Mouse (Mus musculus) spleen, postnatal 10 days (tissue): ENCODE measurements around the gene Cplane1.
"Not testable (repeated sequence)": the region's sequence is repeated elsewhere in the genome, so short reads cannot be mapped to it uniquely, and the experiment has no call there.

Experiments
- DNase-seq, 2 experiments: peaks; one replicate each; pipeline ENCODE4 v3.0.0; 2021 to 2022; ENCODE audit warnings: low spot score in 2 of 2

The Cplane1 gene

GRCm38 (mm10) chr15:8168591-8169265 is at the start of gene Cplane1:
Gene Cplane1, plus strand, starts transcription at chr15:8169106.
- peak; percentile 92 to 95 for DNase-seq

GRCm38 (mm10) chr15:8129281-8129680 is 39.6 kb upstream of the Cplane1 start:
- DNase-seq, result no peak

- DNase-seq, result no peak
Observed at GRCm38 (mm10) chr15:8131268-8131667, 37.6 kb upstream of the Cplane1 start.

DNA sequence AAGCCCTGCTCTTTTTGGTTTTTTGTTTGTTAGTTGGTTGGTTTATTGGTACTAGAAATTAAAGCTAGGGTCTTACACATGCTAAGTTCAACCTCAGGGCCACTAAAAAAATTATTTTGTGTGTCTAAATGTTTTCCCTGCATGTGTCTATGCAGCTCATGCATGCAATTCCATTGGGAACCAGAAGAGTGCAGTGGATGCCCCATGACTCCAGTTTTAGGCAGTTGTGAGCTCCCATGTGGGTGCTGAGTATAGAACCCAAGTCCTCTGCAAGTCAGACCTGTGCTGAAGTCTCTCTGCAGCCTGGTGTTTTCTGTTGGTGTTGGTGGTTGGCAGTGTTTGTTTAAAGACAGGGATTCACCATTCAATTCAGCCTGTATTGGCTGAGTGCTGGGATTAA is 37.1 kb upstream of the Cplane1 start:
- DNase-seq, result no peak

GRCm38 (mm10) chr15:8135606-8136005 is 33.3 kb upstream of the Cplane1 start:
- no peak for DNase-seq

- DNase-seq, result no peak
Observed at GRCm38 (mm10) chr15:8161841-8162240, 7.1 kb upstream of the Cplane1 start.

- DNase-seq, result no peak
Observed at GRCm38 (mm10) chr15:8169266-8169746, 400 bp downstream of the Cplane1 start.

DNA sequence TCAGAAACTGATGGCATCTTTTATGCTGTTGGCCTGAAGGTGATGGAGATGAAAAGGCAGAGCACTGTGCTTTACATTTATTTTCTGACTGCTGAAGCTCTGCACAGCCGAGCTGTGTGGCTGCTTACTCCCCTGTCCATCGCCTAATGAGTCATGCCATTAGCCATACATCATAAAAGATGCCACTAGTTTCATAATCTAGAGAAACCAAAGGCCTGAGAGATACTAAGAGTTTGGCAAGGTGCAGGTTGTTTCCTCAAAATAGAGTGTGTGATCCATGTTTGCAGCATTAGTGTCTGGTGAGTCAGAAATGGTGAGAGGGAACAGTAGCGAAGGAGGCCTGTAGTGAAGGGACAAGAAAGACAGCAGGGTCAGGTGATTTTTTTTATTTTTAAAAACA is 20.7 kb downstream of the Cplane1 start:
- no peak for DNase-seq

- DNase-seq, result no peak
Observed at GRCm38 (mm10) chr15:8190435-8190834, 21.5 kb downstream of the Cplane1 start.

GRCm38 (mm10) chr15:8200317-8200716 is 31.4 kb downstream of the Cplane1 start:
- no peak for DNase-seq

DNA sequence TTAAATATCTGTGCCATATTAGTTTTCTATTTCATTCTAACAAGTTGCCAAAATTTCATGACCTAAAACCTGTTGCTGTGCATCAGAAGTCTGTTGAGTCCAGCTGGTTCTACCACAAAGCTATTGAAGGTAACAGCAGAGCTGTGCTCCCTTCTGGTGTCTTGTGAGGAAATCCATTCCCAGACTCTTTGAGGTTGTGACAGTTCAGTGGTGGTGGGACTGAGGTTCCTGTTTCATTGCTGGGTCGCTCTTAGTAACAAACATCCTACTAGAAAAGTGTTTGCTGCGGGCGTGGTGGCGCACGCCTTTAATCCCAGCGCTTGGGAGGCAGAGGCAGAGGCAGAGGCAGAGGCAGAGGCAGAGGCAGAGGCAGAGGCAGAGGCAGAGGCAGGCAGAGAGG is 39.5 kb downstream of the Cplane1 start:
- DNase-seq, result no peak

DNA sequence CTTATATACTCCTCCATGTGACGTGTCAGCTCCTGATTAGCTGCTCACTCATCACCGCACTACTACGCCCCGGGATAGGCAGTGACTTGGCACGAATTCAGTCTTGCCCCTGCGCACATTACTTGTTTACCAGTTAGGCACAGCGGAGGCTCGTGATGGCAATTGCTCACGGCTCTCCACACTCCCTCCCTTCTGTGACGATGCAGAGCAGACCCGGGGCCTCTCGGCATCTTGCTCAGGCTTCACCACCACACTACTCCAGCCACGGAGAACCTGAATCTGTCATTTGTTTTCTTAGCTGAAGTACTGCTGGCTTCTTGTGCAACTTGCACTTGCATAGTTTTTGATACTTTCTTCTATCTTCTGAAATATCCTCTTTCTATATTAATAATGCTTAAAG is 45.9 kb downstream of the Cplane1 start:
- no peak for DNase-seq

GRCm38 (mm10) chr15:8234167-8234566 is 65.3 kb downstream of the Cplane1 start:
- DNase-seq, result not testable (repeated sequence)

DNA sequence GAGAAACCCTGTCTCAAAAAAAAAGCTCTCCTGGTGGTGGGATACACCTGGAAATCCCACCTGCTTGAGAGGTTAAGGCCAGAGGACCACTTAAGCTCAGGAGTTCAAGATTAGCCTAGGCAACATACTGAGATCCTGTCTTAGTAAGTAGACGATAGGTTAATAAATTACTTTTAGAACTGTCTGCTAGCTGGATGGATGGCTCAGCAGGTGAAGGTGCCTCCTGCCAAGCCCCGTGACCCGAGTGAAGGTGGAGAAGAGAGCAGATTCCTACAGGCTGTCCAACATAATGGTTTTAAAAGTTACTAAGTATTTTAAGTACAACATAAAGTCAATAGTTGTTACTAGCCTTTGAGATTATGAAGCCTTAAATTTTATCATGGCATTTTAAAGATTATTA is 97.0 kb downstream of the Cplane1 start:
- DNase-seq, result no peak

- no peak for DNase-seq
Observed at GRCm38 (mm10) chr15:8267211-8267610, 98.3 kb downstream of the Cplane1 start.

GRCm38 (mm10) chr15:8268231-8268630 is 99.3 kb downstream of the Cplane1 start:
- DNase-seq, result no peak

DNA sequence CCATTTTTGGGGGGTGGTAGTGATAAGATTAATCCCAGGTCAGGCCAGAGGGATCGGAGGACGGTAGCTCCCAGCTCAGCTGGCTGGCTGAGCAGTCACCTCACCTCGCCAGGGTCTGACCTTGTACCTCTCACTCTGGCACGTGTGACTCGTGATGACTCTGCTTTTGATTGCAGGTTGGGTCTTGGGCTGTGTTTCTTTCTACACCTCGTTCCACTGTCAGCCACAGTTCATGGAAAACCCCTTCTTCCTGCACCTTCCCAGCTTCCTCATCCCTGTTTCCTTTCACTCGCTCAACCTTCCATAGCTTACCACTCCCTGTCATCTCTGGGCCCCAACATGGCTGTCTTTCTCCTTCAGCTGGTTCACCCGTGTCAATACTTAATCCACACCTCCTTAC is 103.0 kb downstream of the Cplane1 start:
- DNase-seq, result no peak

DNA sequence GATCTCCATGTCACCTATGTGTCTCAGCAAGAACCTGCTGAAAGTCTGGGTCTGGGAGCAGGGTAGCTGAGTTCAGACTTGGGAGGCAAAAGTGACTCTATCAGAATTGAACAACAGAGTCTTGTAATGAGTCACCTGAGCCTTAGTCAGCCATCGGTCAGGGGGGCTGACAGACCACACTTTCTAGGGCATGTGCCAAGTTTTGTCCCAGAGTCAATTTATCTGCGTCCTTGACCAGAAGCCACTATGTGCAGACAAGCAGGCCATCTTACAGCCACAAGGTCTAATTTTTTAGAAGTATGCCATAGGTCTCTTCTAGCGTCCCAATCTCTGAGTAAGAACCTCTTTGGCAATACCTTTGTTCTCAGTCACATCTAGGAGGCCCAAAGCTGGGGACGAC is 109.0 kb downstream of the Cplane1 start:
- DNase-seq, result not testable (repeated sequence)

DNA sequence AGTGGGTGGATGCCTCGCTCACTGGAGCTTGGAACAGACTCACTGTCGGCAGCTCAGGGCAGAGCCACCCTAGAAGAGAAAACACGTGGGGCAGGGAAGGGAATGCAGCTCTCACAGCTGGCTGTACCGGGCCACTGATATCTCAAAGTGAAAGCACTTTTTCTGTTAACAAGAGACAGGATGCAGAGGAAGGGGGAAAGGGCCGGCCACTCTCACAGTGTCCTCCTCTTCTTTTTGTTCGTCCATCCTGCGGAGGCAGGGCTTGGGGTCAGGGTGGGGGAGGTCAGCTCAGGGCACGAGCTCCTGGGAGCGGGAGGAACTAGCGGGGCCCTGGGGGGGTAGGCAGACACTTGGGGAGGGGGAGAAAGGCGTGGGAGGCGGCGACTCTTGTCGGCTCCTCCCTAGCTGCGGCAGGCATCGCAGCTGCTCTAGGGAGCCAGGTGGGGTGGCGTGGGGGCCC is 110.4 kb downstream of the Cplane1 start:
- DNase-seq, result peak in 1 of 2 experiments; percentile 26

DNA sequence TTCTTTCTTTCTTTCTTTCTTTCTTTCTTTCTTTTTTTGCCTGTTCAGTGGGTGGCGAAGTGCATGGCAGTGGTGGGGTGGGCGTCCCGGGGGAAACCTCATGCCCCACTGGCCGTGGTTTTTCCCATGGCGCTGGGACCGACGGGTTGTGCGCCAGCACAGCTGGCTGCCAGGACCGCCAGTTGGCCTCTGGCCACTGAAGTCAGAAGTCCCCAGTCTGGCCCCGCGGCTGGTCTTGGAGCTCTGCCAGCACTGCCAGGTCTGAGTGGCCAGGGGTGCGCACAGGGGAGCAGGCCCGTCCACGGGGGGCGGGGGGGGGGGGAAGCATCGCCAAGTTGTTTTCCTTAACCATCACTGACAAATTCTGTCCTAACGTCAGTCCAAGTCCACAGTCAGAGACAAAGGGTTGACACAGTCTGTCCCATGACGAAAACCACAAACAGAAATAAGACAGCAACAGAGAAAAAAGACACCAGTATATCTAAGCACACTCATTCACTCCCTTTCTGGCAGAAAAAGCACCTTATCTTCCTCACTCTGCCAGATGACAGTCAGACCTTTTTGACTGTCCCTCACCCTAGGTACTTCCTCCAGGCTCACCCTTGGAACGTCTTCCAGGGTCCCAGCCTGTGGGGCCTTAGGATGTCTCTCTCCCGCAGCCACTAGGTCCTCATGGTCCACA is 111.2 kb downstream of the Cplane1 start:
- peak in 1 of 2 experiments; percentile 47 for DNase-seq

DNA sequence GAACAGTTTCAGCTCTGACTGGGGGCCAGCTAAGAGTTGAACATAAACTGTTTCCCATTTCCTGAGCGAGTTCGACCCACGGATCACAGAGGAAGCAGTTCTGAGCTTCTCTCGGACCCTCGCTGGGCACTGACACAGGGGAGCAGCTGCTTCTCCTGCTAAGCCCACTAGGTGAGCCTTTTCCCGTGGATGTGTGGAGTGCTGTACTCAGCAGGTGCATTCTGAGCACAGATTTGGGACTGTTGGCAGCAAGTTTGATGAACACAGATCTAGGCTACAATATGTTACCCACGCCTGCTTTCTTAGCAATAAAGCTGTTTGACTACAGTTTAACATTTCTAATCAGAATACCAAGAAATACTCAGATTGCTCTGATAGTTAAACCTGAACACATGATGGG is 112.8 kb downstream of the Cplane1 start:
- no peak for DNase-seq

- no peak for DNase-seq
Observed at GRCm38 (mm10) chr15:8282155-8282554, 113.2 kb downstream of the Cplane1 start.

DNA sequence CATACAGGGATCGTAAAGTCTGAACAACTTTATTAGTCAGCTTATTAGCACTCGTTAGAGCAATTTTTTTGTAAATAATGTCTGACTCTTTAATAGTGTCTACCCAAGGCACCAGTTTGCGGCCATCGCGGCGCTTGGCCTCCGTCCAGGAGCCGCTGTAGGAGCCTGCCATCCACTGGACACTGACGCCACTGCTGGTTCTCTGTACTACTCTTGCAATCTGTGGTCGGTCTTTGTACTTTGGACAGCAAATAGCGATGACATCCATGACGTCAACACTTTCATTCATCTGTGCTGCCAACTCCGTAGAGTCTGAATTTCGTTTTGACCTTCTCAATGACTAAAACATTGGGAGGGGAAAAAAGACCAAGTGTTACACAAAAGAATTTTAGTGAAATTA is 122.3 kb downstream of the Cplane1 start:
- DNase-seq, result no peak
